ENCODE assay signal across 13 mouse cellular contexts in genomic region chr13:53237455-53237854, GRCm38 (mm10). TPM values are rescaled to one million over a fixed set of nuclear protein-coding genes. Genes with fewer than 3 reads are reported as not detected.
DNase-seq lines count a peak whose midpoint lies in the region; ATAC-seq and TF ChIP-seq lines count a peak whose summit lies in the region.
"Had no signal": no experiment of that assay in that cellular context is flagged by ENCODE, and none has a peak within 500 bp of the region (broad histone marks: within the 10 kb centered on the region; RNA-seq: fewer than 3 reads in every experiment).

No protein-coding gene starts in this region.

- no peak overlapping the region for H3K4me2 ChIP-seq in midbrain, embryonic 15.5 days
- H3K4me2 ChIP-seq in limb, embryonic 12.5 days = no peak overlapping the region
- no peak overlapping the region for H3K4me2 ChIP-seq in stomach, postnatal 0 days (replicated peaks; ENCODE audit: low read depth)
- H3K4me2 ChIP-seq: forebrain, embryonic 15.5 days; heart, embryonic 15.5 days had no signal

- H3K4me3 ChIP-seq in midbrain, embryonic 10.5 days = no peak overlapping the region
- H3K4me3 ChIP-seq in midbrain, embryonic 15.5 days = no peak overlapping the region
- H3K4me3 ChIP-seq in limb, embryonic 12.5 days (replicated peaks) = no peak overlapping the region
- H3K4me3 ChIP-seq in stomach, postnatal 0 days (ENCODE audit: low read depth, low read length) = no peak overlapping the region
- H3K4me3 ChIP-seq: forebrain, embryonic 15.5 days; heart, embryonic 15.5 days had no signal

- ATAC-seq in midbrain, embryonic 15.5 days (replicated peaks) = no peak
- ATAC-seq in limb, embryonic 12.5 days (ENCODE audit: insufficient number of reproducible peaks, insufficient read depth, low FRiP score, low TSS enrichment, low read depth) = no peak
- no peak for ATAC-seq in stomach, postnatal 0 days (ENCODE audit: low FRiP score, low TSS enrichment)
- ATAC-seq in megakaryocyte-erythroid progenitor cell, adult 5-6 weeks (replicated peaks; ENCODE audit: low FRiP score, low TSS enrichment, poor library complexity, severe bottlenecking) = no peak
- ATAC-seq: activated CD4-positive, CD25-positive, alpha-beta regulatory T cell, adult 4 months; CD4-positive, CD25-positive, alpha-beta regulatory T cell, adult 4 months had no signal

- H3K27me3 ChIP-seq in midbrain, embryonic 10.5 days (ENCODE audit: low read depth, poor library complexity, severe bottlenecking) = peaks cover 46% of the 10 kb centered on the region
- peaks cover 5% of the 10 kb centered on the region; the same call in 1 of the 2 replicates for H3K27me3 ChIP-seq in midbrain, embryonic 15.5 days (replicated peaks)
- no peaks in the 10 kb centered on the region for H3K27me3 ChIP-seq in limb, embryonic 12.5 days
- no peaks in the 10 kb centered on the region for H3K27me3 ChIP-seq in stomach, postnatal 0 days (ENCODE audit: control insufficient read depth, insufficient read depth, low read length)
- H3K27me3 ChIP-seq: forebrain, embryonic 15.5 days; heart, embryonic 15.5 days had no signal

- H3K27ac ChIP-seq in midbrain, embryonic 10.5 days (replicated peaks) = peak overlapping the region; percentile 82; the same call in 1 of the 2 replicates
- H3K27ac ChIP-seq in midbrain, embryonic 15.5 days = no peak overlapping the region
- H3K27ac ChIP-seq in limb, embryonic 12.5 days = peak overlapping the region; percentile 68; the same call in 1 of the 2 replicates
- peak overlapping the region; percentile 35; the same call in 1 of the 2 replicates for H3K27ac ChIP-seq in stomach, postnatal 0 days (replicated peaks)
- H3K27ac ChIP-seq: heart, embryonic 15.5 days had no signal

- H3K4me1 ChIP-seq in midbrain, embryonic 10.5 days = peaks cover 55% of the 10 kb centered on the region
- H3K4me1 ChIP-seq in midbrain, embryonic 15.5 days = peaks cover 24% of the 10 kb centered on the region
- peaks cover 62% of the 10 kb centered on the region for H3K4me1 ChIP-seq in limb, embryonic 12.5 days (replicated peaks)
- peaks cover 21% of the 10 kb centered on the region for H3K4me1 ChIP-seq in stomach, postnatal 0 days (replicated peaks; ENCODE audit: control insufficient read depth, insufficient read depth)

- TF ChIP-seq CTCF in stomach, postnatal 0 days (IDR thresholded peaks at IDR 0.05; ENCODE audit: low read depth) = no peak

- H3K9ac ChIP-seq in midbrain, embryonic 15.5 days = no peak overlapping the region
- no peak overlapping the region for H3K9ac ChIP-seq in limb, embryonic 12.5 days (replicated peaks)
- no peak overlapping the region for H3K9ac ChIP-seq in stomach, postnatal 0 days (ENCODE audit: low read length)
- H3K9ac ChIP-seq: forebrain, embryonic 15.5 days; heart, embryonic 15.5 days had no signal

- intact Hi-C loops in heart, postnatal 25 days (cut with DNase I) = no loop called here

- no peak for TF ChIP-seq EP300 in stomach, postnatal 0 days (optimal IDR thresholded peaks at IDR 0.05)

- 53% methylated on average over 10 of the region's 10 CpGs for WGBS in midbrain, embryonic 10.5 days
- 65% methylated on average over 10 of the region's 10 CpGs for WGBS in midbrain, embryonic 15.5 days
- 50% methylated on average over 10 of the region's 10 CpGs for WGBS in limb, embryonic 12.5 days
- WGBS in stomach, postnatal 0 days = 54% methylated on average over 10 of the region's 10 CpGs

- no peaks in the 10 kb centered on the region; the same call in 1 of the 2 replicates for H3K9me3 ChIP-seq in midbrain, embryonic 10.5 days (replicated peaks)
- no peaks in the 10 kb centered on the region for H3K9me3 ChIP-seq in midbrain, embryonic 15.5 days
- H3K9me3 ChIP-seq in limb, embryonic 12.5 days = peaks cover 5% of the 10 kb centered on the region
- no peaks in the 10 kb centered on the region; the same call in 1 of the 2 replicates for H3K9me3 ChIP-seq in stomach, postnatal 0 days (ENCODE audit: control insufficient read depth, low read length)
- H3K9me3 ChIP-seq: forebrain, embryonic 15.5 days; heart, embryonic 15.5 days had no signal

- DNase-seq in heart, postnatal 4 days = peak; percentile 46
- no peak for DNase-seq in heart, postnatal 25 days (ENCODE audit: low spot score)
- DNase-seq in midbrain, embryonic 10.5 days (ENCODE audit: low spot score) = no peak
- DNase-seq in stomach, postnatal 0 days (ENCODE audit: low spot score) = no peak
- DNase-seq: cerebellum, adult 8-10 months; kidney, adult 2 months had no signal

- H3K36me3 ChIP-seq in midbrain, embryonic 10.5 days = 0 out of 2 replicates have a peak, but pooled peaks cover 6% of the 10 kb centered on the region
- no peaks in the 10 kb centered on the region for H3K36me3 ChIP-seq in midbrain, embryonic 15.5 days (replicated peaks)
- H3K36me3 ChIP-seq in limb, embryonic 12.5 days = peaks cover 4% of the 10 kb centered on the region; the same call in 1 of the 2 replicates
- H3K36me3 ChIP-seq in stomach, postnatal 0 days (ENCODE audit: control insufficient read depth, insufficient read depth, low read length) = no peaks in the 10 kb centered on the region
- H3K36me3 ChIP-seq: forebrain, embryonic 15.5 days; heart, embryonic 15.5 days had no signal

RNA-seq across cellular contexts. Expression of gene Ror2, which starts 48.5 kb away (rescaled TPM):
- total RNA-seq in heart, postnatal 4 days (2021) = 10 to 100 TPM; 13.2 to 14.6 TPM
- total RNA-seq in heart, postnatal 25 days (2021) = 1 to 10 TPM; 1.5 to 1.8 TPM
- polyA plus RNA-seq in midbrain, embryonic 10.5 days (2016; fragmentation: Nextera tagmentation; extraction: Ambion mirVana) = 9.7 and 11.0 TPM in 2 replicates
- 3.2 and 3.7 TPM in 2 replicates for polyA plus RNA-seq in midbrain, embryonic 15.5 days (2015; fragmentation: Nextera tagmentation; extraction: Ambion mirVana)
- polyA plus RNA-seq in limb, embryonic 12.5 days (2016; fragmentation: Nextera tagmentation; extraction: Ambion mirVana) = 44.2 and 45.2 TPM in 2 replicates
- polyA plus RNA-seq in stomach, postnatal 0 days (2015; fragmentation: Nextera tagmentation; extraction: Ambion mirVana) = 5.7 and 6.9 TPM in 2 replicates
- not detected in 2 replicates for total RNA-seq in megakaryocyte-erythroid progenitor cell, adult 5-6 weeks (2014; fragmentation: Nextera tagmentation)
- total RNA-seq in megakaryocyte-erythroid progenitor cell, adult 5-6 weeks (2017) = not detected in 2 replicates
- polyA plus RNA-seq: activated CD4-positive, CD25-positive, alpha-beta regulatory T cell, adult 4 months; CD4-positive, CD25-positive, alpha-beta regulatory T cell, adult 4 months had no signal
